Mouse (Mus musculus): Measurements from ENCODE around the gene Ucn. TPM values are rescaled to one million over a fixed set of nuclear protein-coding genes. Genes with fewer than 3 reads are reported as not detected.

Gene Ucn
- total RNA-seq, 2 experiments from 2014 or later, result not detected

- TF ChIP-seq CTCF (conservative IDR thresholded peaks at IDR 0.05), result 0 out of 2 replicates have a peak, but pooled peaks have one; percentile 17
- DNase-seq (ENCODE audit: low spot score in 2 of 2), result peak in 1 of 2 experiments; percentile 44
- peak overlapping the region; percentile 59 for H3K27ac ChIP-seq
- peak overlapping the region; percentile 44 for H3K4me3 ChIP-seq
Measured at GRCm38 (mm10) chr5:31094799-31095691, 43.6 kb downstream of the Ucn start.

DNA sequence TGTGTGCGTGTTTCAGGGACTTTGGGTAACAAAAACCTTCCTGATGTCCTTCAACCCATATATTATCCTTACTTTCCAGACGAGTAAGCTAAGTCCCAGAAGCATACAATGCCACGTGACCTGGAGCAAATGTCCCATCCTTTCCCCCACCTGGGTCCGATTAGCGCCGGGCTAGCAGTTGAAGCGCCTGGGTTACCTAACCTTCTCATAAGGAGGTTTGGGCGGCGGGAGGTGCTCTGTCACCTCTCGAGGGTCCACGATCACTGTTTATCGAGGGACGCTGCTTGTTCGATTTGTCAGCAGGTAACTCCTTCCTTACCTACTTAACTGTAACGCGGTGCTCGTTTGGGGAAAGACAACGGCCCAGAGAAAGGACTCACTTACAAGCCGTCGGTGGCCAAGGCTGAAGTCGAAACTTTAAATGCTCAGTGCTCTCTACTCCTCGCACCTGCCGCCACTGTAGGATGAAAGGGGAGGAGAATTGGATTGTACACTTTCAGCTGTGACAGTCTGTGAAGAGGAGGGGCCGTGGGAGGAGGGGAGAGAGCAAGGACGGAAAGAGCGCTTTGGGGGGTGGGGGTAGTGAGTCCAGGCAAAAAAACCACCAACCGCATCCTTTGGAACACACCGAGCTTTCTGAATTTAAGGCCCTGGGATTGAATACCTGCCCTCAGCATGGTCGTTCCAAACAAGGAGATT lies 44.4 kb downstream of the Ucn start:
- DNase-seq (ENCODE audit: low spot score in 2 of 2), result no peak
- TF ChIP-seq CTCF (conservative IDR thresholded peaks at IDR 0.05), result no peak
- H3K4me3 ChIP-seq, result peak overlapping the region; percentile 44

DNA sequence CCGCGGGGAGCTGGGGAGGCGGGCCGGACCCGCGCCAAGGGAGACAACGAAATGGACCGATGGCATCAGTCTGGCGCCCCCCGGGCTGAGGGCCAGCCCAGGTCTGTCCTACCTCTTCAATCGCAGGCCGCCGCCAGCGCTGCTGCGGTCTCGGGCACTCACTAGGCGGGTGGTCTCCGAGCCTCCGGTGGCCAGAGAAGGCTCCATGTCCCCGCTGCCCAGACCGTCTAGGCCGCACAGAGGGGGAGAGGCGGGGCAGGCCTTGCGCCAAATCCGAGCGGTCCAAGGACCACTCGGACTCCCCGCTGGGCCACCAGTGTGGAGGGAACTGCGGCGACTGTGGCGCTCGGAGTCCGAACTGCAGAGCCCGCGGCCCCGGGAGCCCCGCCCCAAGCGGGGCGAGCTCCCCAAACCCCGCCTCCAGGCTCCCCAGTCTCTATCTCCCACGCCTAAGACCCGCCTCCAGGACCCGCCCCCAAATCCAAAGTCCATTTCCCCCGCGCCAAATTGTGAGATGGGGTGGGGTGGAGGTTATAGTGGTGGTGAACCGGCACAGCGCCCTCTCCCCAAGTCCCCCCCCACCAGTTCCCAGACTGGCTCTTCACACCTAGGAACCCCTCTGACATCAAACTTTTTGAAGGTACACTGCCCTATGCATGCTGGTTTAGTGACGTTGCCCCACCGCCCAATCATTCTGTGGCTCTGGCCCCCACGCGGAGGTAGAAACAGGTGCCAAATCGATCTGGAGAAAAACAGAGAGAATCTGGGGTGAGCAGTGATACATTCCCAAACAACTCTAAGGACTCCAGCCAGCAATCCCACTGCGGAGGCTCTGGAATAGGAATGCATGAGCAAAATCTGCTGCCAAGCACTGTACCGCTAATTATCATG lies 45.2 kb downstream of the Ucn start:
- TF ChIP-seq CTCF (conservative IDR thresholded peaks at IDR 0.05), result no peak
- peak; percentile 66 to 71 for DNase-seq (ENCODE audit: low spot score in 2 of 2)
- peak overlapping the region; percentile 75 for H3K4me3 ChIP-seq
- H3K27ac ChIP-seq, result peak overlapping the region; percentile 97

More for the DNA sequence above, 44.4 kb downstream of the Ucn start:
- peak overlapping the region; percentile 59; the same call in 1 of the 2 replicates for H3K27ac ChIP-seq

DNA sequence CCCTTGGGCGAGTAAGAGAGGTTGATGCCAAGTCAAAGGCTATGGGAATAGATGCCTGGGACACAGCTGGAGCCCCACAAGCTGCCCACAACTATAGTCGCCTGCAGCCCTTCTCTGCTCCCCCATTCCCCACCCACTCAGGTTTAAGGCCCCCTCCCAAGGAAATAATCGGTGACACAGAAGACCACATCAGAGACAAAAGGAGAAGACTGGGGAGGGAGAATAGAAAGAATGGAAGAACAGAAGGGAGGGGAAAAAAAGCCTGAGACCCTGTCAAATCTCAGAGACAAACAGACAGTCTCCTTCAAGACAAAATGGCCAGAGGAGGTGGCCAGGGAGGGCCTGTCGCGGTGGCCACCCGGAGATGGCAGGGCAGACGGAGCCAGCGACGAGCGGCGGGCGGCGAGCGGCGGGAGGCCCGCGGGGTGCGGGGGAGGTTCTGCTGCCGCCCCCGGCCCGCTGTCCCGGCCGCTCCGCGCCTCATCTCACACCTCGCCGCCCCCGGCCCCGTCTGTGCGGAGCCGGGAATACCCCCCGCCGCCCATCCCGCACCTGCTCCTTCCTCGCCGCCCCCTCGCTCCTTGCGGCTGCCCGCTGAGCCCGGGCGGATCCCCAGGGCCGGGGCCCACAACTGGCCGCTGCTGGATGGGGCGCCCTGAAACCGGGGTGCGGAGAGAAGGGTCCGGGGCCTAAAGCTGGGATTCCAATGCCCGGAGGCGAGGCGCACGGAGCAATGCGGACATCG lies 46.2 kb downstream of the Ucn start:
- peak overlapping the region; percentile 75 for H3K4me3 ChIP-seq

More for the DNA sequence above, 46.2 kb downstream of the Ucn start:
- no peak for TF ChIP-seq CTCF (conservative IDR thresholded peaks at IDR 0.05)
- peak overlapping the region; percentile 97 for H3K27ac ChIP-seq
- DNase-seq (ENCODE audit: low spot score in 2 of 2), result peak in 1 of 2 experiments; percentile 66

Other genes with a start within 250 kb of the Ucn start
- gene Ost4, start 231.0 kb downstream of the Ucn start, total RNA-seq (2021), result 10 to 100 TPM; 91.5 to 93.8 TPM
- 1 to 10 TPM; 2.0 TPM for gene Emilin1, start 225.4 kb downstream of the Ucn start, total RNA-seq (2021)
- 10 to 100 TPM; 17.0 to 17.7 TPM for gene Khk, start 217.4 kb downstream of the Ucn start, total RNA-seq (2021)
- gene Cgref1, start 193.2 kb downstream of the Ucn start, total RNA-seq (2021), result 10 to 100 TPM; 15.5 to 16.7 TPM
- 100 to 1,000 TPM; 132 to 145 TPM for gene Preb, start 178.5 kb downstream of the Ucn start, total RNA-seq (2021)
- under 1 TPM; 0.10 to 0.20 TPM for gene Tcf23, start 170.2 kb downstream of the Ucn start, total RNA-seq (2021)
- gene Atraid, start 90.5 kb downstream of the Ucn start, total RNA-seq (2021), result 10 to 100 TPM; 73.4 to 78.8 TPM
- gene Slc5a6, start 89.9 kb downstream of the Ucn start, total RNA-seq (2021), result 10 to 100 TPM; 15.0 to 16.1 TPM
- gene Cad, start 84.0 kb downstream of the Ucn start, total RNA-seq (2021), result 10 to 100 TPM; 17.1 to 21.6 TPM
- not detected for gene Dnajc5g, start 32.5 kb downstream of the Ucn start, total RNA-seq (2021)
- 10 to 100 TPM; 89.6 to 92.2 TPM for gene Slc30a3, start 30.6 kb downstream of the Ucn start, total RNA-seq (2021)
- gene Trim54, start 22.1 kb downstream of the Ucn start, total RNA-seq (2021), result not detected
- 10 to 100 TPM; 58.8 to 61.3 TPM for gene Mpv17, start 15.4 kb upstream of the Ucn start, total RNA-seq (2021)
- gene Gm29609, start 41.1 kb upstream of the Ucn start, total RNA-seq (2021), result 1 to 10 TPM; 3.5 to 4.0 TPM
- 10 to 100 TPM; 63.1 to 67.8 TPM for gene Gtf3c2, start 41.3 kb upstream of the Ucn start, total RNA-seq (2021)
- 10 to 100 TPM; 80.9 to 81.5 TPM for gene Snx17, start 54.4 kb upstream of the Ucn start, total RNA-seq (2021)
- gene Eif2b4, start 54.6 kb upstream of the Ucn start, total RNA-seq (2021), result 10 to 100 TPM; 39.6 to 54.0 TPM
- 10 to 100 TPM; 29.3 to 29.5 TPM for gene Zfp513, start 63.5 kb upstream of the Ucn start, total RNA-seq (2021)
- gene Ppm1g, start 81.9 kb upstream of the Ucn start, total RNA-seq (2021), result 10 to 100 TPM; 71.3 to 74.8 TPM
- 10 to 100 TPM; 81.2 to 89.4 TPM for gene Nrbp1, start 102.0 kb upstream of the Ucn start, total RNA-seq (2021)
- under 1 TPM in 1 of 2 experiments, not detected in 1; 0.74 TPM for gene Gm9970, start 102.4 kb upstream of the Ucn start, total RNA-seq (2021)
- gene Krtcap3, start 112.9 kb upstream of the Ucn start, total RNA-seq (2021), result 1 to 10 TPM; 3.2 to 4.0 TPM
- gene Ift172, start 152.3 kb upstream of the Ucn start, total RNA-seq (2021), result 10 to 100 TPM; 80.9 to 96.8 TPM
- gene Fndc4, start 157.3 kb upstream of the Ucn start, total RNA-seq (2021), result 100 to 1,000 TPM; 180 to 215 TPM
- gene Gckr, start 158.6 kb upstream of the Ucn start, total RNA-seq (2021), result not detected

Data from layer of hippocampus, adult 2 months (tissue).